Mouse (Mus musculus) heart, embryonic 11.5 days (tissue): ENCODE results near the gene Prkcq. TPM values are rescaled to one million over a fixed set of nuclear protein-coding genes. Genes with fewer than 3 reads are reported as not detected.

Source experiments
- ATAC-seq: fragments of 200-750 bp; cut with Nextera tagmentation; replicated peaks from 2 replicates; pipeline ENCODE4 v1.8.0; 2017; ENCODE audit warnings: moderate library complexity; ENCODE audit not compliant: insufficient number of reproducible peaks, low FRiP score, low TSS enrichment
- H3K27ac ChIP-seq: fragments of 300-500 bp; sonication (generic); 2 replicates; pipeline ENCODE4 v1.5.1; 2014; ENCODE audit warnings: mild to moderate bottlenecking, low read depth, low read length
- H3K27me3 ChIP-seq: fragments of 300-500 bp; sonication (generic); 2 replicates; pipeline ENCODE4 v1.6.1; 2014; ENCODE audit warnings: mild to moderate bottlenecking, low read length, mixed read lengths; ENCODE audit not compliant: control insufficient read depth, insufficient read depth
- H3K36me3 ChIP-seq: fragments of 300-500 bp; sonication (generic); 2 replicates; pipeline ENCODE4 v1.6.1; 2014; ENCODE audit warnings: mild to moderate bottlenecking, low read length, moderate library complexity, mixed read lengths; ENCODE audit not compliant: control insufficient read depth, insufficient read depth
- H3K4me1 ChIP-seq: fragments of 300-500 bp; sonication (generic); 2 replicates; pipeline ENCODE4 v1.6.1; 2014; ENCODE audit warnings: low read length; ENCODE audit not compliant: control insufficient read depth, insufficient read depth
- H3K4me2 ChIP-seq: fragments of 300-500 bp; sonication (generic); 2 replicates; pipeline ENCODE4 v1.6.1; 2014; ENCODE audit warnings: mild to moderate bottlenecking, moderate library complexity
- H3K4me3 ChIP-seq: fragments of 300-500 bp; sonication (generic); 2 replicates; pipeline ENCODE4 v1.5.1; 2014; ENCODE audit warnings: low read depth, low read length
- H3K9ac ChIP-seq: fragments of 300-500 bp; sonication (generic); 2 replicates; pipeline ENCODE4 v1.6.1; 2014; ENCODE audit warnings: mild to moderate bottlenecking, low read depth, low read length, moderate library complexity
- H3K9me3 ChIP-seq: fragments of 300-500 bp; sonication (generic); replicated peaks from 2 replicates; pipeline ENCODE4 v1.6.1; 2016; ENCODE audit warnings: low read length; ENCODE audit not compliant: control insufficient read depth
- WGBS: fragments of 180-500 bp; shearing (Covaris S2); extraction: QIAGEN DNeasy Blood & Tissue Kit; methylation state at CpG from one replicate; pipeline ENCODE4 v1.1.7; 2014; ENCODE audit not compliant: insufficient replicate concordance; 5-methylcytosine and 5-hydroxymethylcytosine counted together
- polyA plus RNA-seq: library from polyadenylated mRNA; unstranded; fragments of >200 nt; fragmentation: Nextera tagmentation; extraction: Ambion mirVana; gene quantifications from 2 replicates; pipeline ENCODE4 v1.2.1, GENCODE M21; 2014

Gene Prkcq
- polyA plus RNA-seq, 1 experiment from 2014 or later: 1.7 TPM

GRCm38 (mm10) chr2:11173521-11173920 is 1.6 kb downstream of the Prkcq start:
- no peak overlapping the region for H3K4me2 ChIP-seq
- H3K27ac ChIP-seq: no peak overlapping the region
- no peak overlapping the region for H3K4me3 ChIP-seq
- 51% methylated on average over 4 of the region's 4 CpGs for WGBS
- no peaks in the 10 kb centered on the region; the same call in 1 of the 2 replicates for H3K4me1 ChIP-seq
- no peaks in the 10 kb centered on the region for H3K9me3 ChIP-seq
- no peaks in the 10 kb centered on the region for H3K36me3 ChIP-seq
- ATAC-seq: no peak
- peaks cover 14% of the 10 kb centered on the region for H3K27me3 ChIP-seq
- no peak overlapping the region for H3K9ac ChIP-seq

GRCm38 (mm10) chr2:11174101-11174500 is 2.2 kb downstream of the Prkcq start:
- no peaks in the 10 kb centered on the region; the same call in 1 of the 2 replicates for H3K4me1 ChIP-seq
- no peak for ATAC-seq
- WGBS: 72% methylated on average over 4 of the region's 4 CpGs
- H3K4me3 ChIP-seq: no peak overlapping the region
- H3K27ac ChIP-seq: no peak overlapping the region
- H3K9me3 ChIP-seq: no peaks in the 10 kb centered on the region
- H3K36me3 ChIP-seq: no peaks in the 10 kb centered on the region
- peaks cover 14% of the 10 kb centered on the region for H3K27me3 ChIP-seq
- H3K9ac ChIP-seq: no peak overlapping the region
- no peak overlapping the region for H3K4me2 ChIP-seq

GRCm38 (mm10) chr2:11177880-11178279 is 6.0 kb downstream of the Prkcq start:
- Histone ChIP-seq H3K36me3 (no peaks in the 10 kb centered on the region), H3K4me3 (no peak overlapping the region), H3K4me2 (no peak overlapping the region), H3K9me3 (no peaks in the 10 kb centered on the region), H3K27me3 (peaks cover 8% of the 10 kb centered on the region), H3K9ac (no peak overlapping the region), H3K4me1 (no peaks in the 10 kb centered on the region), H3K27ac (no peak overlapping the region)
- 90% methylated on average over 12 of the region's 12 CpGs for WGBS
- ATAC-seq: no peak

- Histone ChIP-seq H3K27me3 (no peaks in the 10 kb centered on the region), H3K4me1 (no peaks in the 10 kb centered on the region), H3K4me2 (no peak overlapping the region), H3K9me3 (no peaks in the 10 kb centered on the region), H3K27ac (no peak overlapping the region), H3K9ac (no peak overlapping the region), H3K36me3 (no peaks in the 10 kb centered on the region), H3K4me3 (no peak overlapping the region)
- 59% methylated on average over 4 of the region's 4 CpGs for WGBS
- ATAC-seq: no peak
Measured at GRCm38 (mm10) chr2:11181510-11181909, 9.6 kb downstream of the Prkcq start.

GRCm38 (mm10) chr2:11182096-11182495 is 10.2 kb downstream of the Prkcq start:
- no peak overlapping the region for H3K27ac ChIP-seq
- no peak for ATAC-seq
- H3K27me3 ChIP-seq: no peaks in the 10 kb centered on the region
- H3K36me3 ChIP-seq: no peaks in the 10 kb centered on the region
- H3K4me3 ChIP-seq: no peak overlapping the region
- no peak overlapping the region for H3K9ac ChIP-seq
- 85% methylated on average over 7 of the region's 7 CpGs for WGBS
- H3K4me2 ChIP-seq: no peak overlapping the region
- H3K9me3 ChIP-seq: no peaks in the 10 kb centered on the region
- H3K4me1 ChIP-seq: no peaks in the 10 kb centered on the region

GRCm38 (mm10) chr2:11183991-11184390 is 12.1 kb downstream of the Prkcq start:
- Histone ChIP-seq H3K9me3 (no peaks in the 10 kb centered on the region), H3K4me1 (no peaks in the 10 kb centered on the region), H3K4me3 (no peak overlapping the region), H3K9ac (no peak overlapping the region), H3K4me2 (no peak overlapping the region), H3K27me3 (no peaks in the 10 kb centered on the region), H3K27ac (no peak overlapping the region), H3K36me3 (no peaks in the 10 kb centered on the region)
- ATAC-seq: no peak
- WGBS: 86% methylated on average over 5 of the region's 5 CpGs

- H3K36me3 ChIP-seq: no peaks in the 10 kb centered on the region
- H3K9ac ChIP-seq: no peak overlapping the region
- no peak for ATAC-seq
- no peak overlapping the region for H3K4me2 ChIP-seq
- 66% methylated on average over 3 of the region's 3 CpGs for WGBS
- no peak overlapping the region for H3K4me3 ChIP-seq
- H3K27me3 ChIP-seq: no peaks in the 10 kb centered on the region
- no peaks in the 10 kb centered on the region for H3K4me1 ChIP-seq
- no peak overlapping the region for H3K27ac ChIP-seq
- H3K9me3 ChIP-seq: no peaks in the 10 kb centered on the region
Measured at GRCm38 (mm10) chr2:11186586-11186985, 14.7 kb downstream of the Prkcq start.

- H3K36me3 ChIP-seq: no peaks in the 10 kb centered on the region
- no peak for ATAC-seq
- no peak overlapping the region for H3K27ac ChIP-seq
- no peak overlapping the region for H3K4me3 ChIP-seq
- H3K4me2 ChIP-seq: no peak overlapping the region
- no peaks in the 10 kb centered on the region for H3K9me3 ChIP-seq
- no peaks in the 10 kb centered on the region for H3K4me1 ChIP-seq
- 42% methylated on average over 2 of the region's 2 CpGs for WGBS
- no peaks in the 10 kb centered on the region for H3K27me3 ChIP-seq
- H3K9ac ChIP-seq: no peak overlapping the region
Measured at GRCm38 (mm10) chr2:11187166-11187565, 15.3 kb downstream of the Prkcq start.

- H3K4me2 ChIP-seq: no peak overlapping the region
- 92% methylated on average over 1 of the region's 1 CpGs for WGBS
- no peak for ATAC-seq
Measured at GRCm38 (mm10) chr2:11188279-11188678, 16.4 kb downstream of the Prkcq start.

More at GRCm38 (mm10) chr2:11188279-11188678, 16.4 kb downstream of the Prkcq start:
- no peak overlapping the region for H3K4me3 ChIP-seq
- no peak overlapping the region for H3K27ac ChIP-seq
- no peaks in the 10 kb centered on the region for H3K9me3 ChIP-seq
- H3K4me1 ChIP-seq: no peaks in the 10 kb centered on the region
- H3K9ac ChIP-seq: no peak overlapping the region
- H3K36me3 ChIP-seq: no peaks in the 10 kb centered on the region
- H3K27me3 ChIP-seq: no peaks in the 10 kb centered on the region
